Mouse (Mus musculus) bone marrow, adult 2 months (tissue): ENCODE results near the gene Pcsk5.

ENCODE experiments used
- CTCF ChIP-seq: fragments of 200-500 bp; IDR thresholded peaks from 2 replicates; pipeline ENCODE4 v1.5.1; 2011; ENCODE audit warnings: low read length, control low read depth; ENCODE audit not compliant: control insufficient read depth, insufficient read depth
- POLR2A ChIP-seq: fragments of 200-500 bp; IDR thresholded peaks from 2 replicates; pipeline ENCODE4 v1.6.1; 2011; ENCODE audit warnings: low read depth, mild to moderate bottlenecking, control low read depth, low read length, borderline replicate concordance; ENCODE audit not compliant: control insufficient read depth

- no peak for TF ChIP-seq CTCF
- no peak for TF ChIP-seq POLR2A
Measured at GRCm38 (mm10) chr19:17837471-17837859, at the start of gene Pcsk5.
